Mouse (Mus musculus): ENCODE measurements around the gene Tnfsf14.

Tnfsf14 gene

GRCm38 (mm10) chr17:57207938-57208337 lies 14.0 kb upstream of the Tnfsf14 start:
- in situ Hi-C loops (cut with MboI; ENCODE audit: low sequenced_read_pairs), result no loop called here

- in situ Hi-C loops (cut with MboI; ENCODE audit: low sequenced_read_pairs), result no loop called here
Measured at GRCm38 (mm10) chr17:57201841-57202724, 8.1 kb upstream of the Tnfsf14 start.

GRCm38 (mm10) chr17:57198252-57198651 lies 4.3 kb upstream of the Tnfsf14 start:
- in situ Hi-C loops (cut with MboI; ENCODE audit: low sequenced_read_pairs), result no loop called here

GRCm38 (mm10) chr17:57195326-57196010 lies 1.5 kb upstream of the Tnfsf14 start:
- in situ Hi-C loops (cut with MboI; ENCODE audit: low sequenced_read_pairs), result no loop called here

- in situ Hi-C loops (cut with MboI; ENCODE audit: low sequenced_read_pairs), result no loop called here
Measured at GRCm38 (mm10) chr17:57194771-57195170, 794 bp upstream of the Tnfsf14 start.

- in situ Hi-C loops (cut with MboI; ENCODE audit: low sequenced_read_pairs), result no loop called here
Measured at GRCm38 (mm10) chr17:57188510-57189192, 5.3 kb downstream of the Tnfsf14 start.

- in situ Hi-C loops (cut with MboI; ENCODE audit: low sequenced_read_pairs), result no loop called here
Measured at GRCm38 (mm10) chr17:57185641-57186040, 8.3 kb downstream of the Tnfsf14 start.

GRCm38 (mm10) chr17:57182871-57183270 lies 11.1 kb downstream of the Tnfsf14 start:
- in situ Hi-C loops (cut with MboI; ENCODE audit: low sequenced_read_pairs), result no loop called here

- in situ Hi-C loops (cut with MboI; ENCODE audit: low sequenced_read_pairs), result no loop called here
Measured at GRCm38 (mm10) chr17:57180363-57180762, 13.6 kb downstream of the Tnfsf14 start.

- in situ Hi-C loops (cut with MboI; ENCODE audit: low sequenced_read_pairs), result no loop called here
Measured at GRCm38 (mm10) chr17:57173351-57173750, 20.6 kb downstream of the Tnfsf14 start.

GRCm38 (mm10) chr17:57172378-57172777 lies 21.6 kb downstream of the Tnfsf14 start:
- in situ Hi-C loops (cut with MboI; ENCODE audit: low sequenced_read_pairs), result no loop called here

- in situ Hi-C loops (cut with MboI; ENCODE audit: low sequenced_read_pairs), result no loop called here
Measured at GRCm38 (mm10) chr17:57170616-57171260, 23.2 kb downstream of the Tnfsf14 start.

GRCm38 (mm10) chr17:57166800-57167791 lies 26.9 kb downstream of the Tnfsf14 start:
- in situ Hi-C loops (cut with MboI; ENCODE audit: low sequenced_read_pairs), result loop anchor here (5.0 kb wide), 1 partner anchor 70 kb away; no protein-coding TSS in a partner anchor

- in situ Hi-C loops (cut with MboI; ENCODE audit: low sequenced_read_pairs), result no loop called here
Measured at GRCm38 (mm10) chr17:57153787-57154186, 40.2 kb downstream of the Tnfsf14 start.

GRCm38 (mm10) chr17:57153006-57153405 lies 41.0 kb downstream of the Tnfsf14 start:
- in situ Hi-C loops (cut with MboI; ENCODE audit: low sequenced_read_pairs), result no loop called here

- in situ Hi-C loops (cut with MboI; ENCODE audit: low sequenced_read_pairs), result no loop called here
Measured at GRCm38 (mm10) chr17:57148994-57149803, 44.8 kb downstream of the Tnfsf14 start, which contains the start of gene Cd70. Cd70 (minus strand) TSS chr17:57149777.

- in situ Hi-C loops (cut with MboI; ENCODE audit: low sequenced_read_pairs), result no loop called here
Measured at GRCm38 (mm10) chr17:57148343-57148742, 45.6 kb downstream of the Tnfsf14 start.

- in situ Hi-C loops (cut with MboI; ENCODE audit: low sequenced_read_pairs), result no loop called here
Measured at GRCm38 (mm10) chr17:57145115-57145514, 48.9 kb downstream of the Tnfsf14 start.

GRCm38 (mm10) chr17:57143704-57144103 lies 50.3 kb downstream of the Tnfsf14 start:
- in situ Hi-C loops (cut with MboI; ENCODE audit: low sequenced_read_pairs), result no loop called here

Data from CH12F3 (cell line).